Mouse (Mus musculus): Measurements from ENCODE around the gene Cacna1s.

Gene Cacna1s

GRCm38 (mm10) chr1:136051465-136051864 lies 1.1 kb upstream of the Cacna1s start:
- DNase-seq: peak; percentile 13 to 17

- no peak for DNase-seq
Observed at GRCm38 (mm10) chr1:136055771-136056170, 3.2 kb downstream of the Cacna1s start.

GRCm38 (mm10) chr1:136058594-136058993 lies 6.0 kb downstream of the Cacna1s start:
- no peak for DNase-seq

GRCm38 (mm10) chr1:136061041-136061789 lies 8.7 kb downstream of the Cacna1s start:
- peak; percentile 62 to 65 for DNase-seq

- no peak for DNase-seq
Observed at GRCm38 (mm10) chr1:136061790-136062141, 9.2 kb downstream of the Cacna1s start.

- DNase-seq: no peak
Observed at GRCm38 (mm10) chr1:136063991-136064390, 11.4 kb downstream of the Cacna1s start.

- no peak for DNase-seq
Observed at GRCm38 (mm10) chr1:136066621-136067020, 14.1 kb downstream of the Cacna1s start.

- DNase-seq: no peak
Observed at GRCm38 (mm10) chr1:136067579-136067978, 15.0 kb downstream of the Cacna1s start.

GRCm38 (mm10) chr1:136076086-136076485 lies 23.5 kb downstream of the Cacna1s start:
- DNase-seq: peak; percentile 24 to 31

- DNase-seq: no peak
Observed at GRCm38 (mm10) chr1:136077656-136078055, 25.1 kb downstream of the Cacna1s start.

GRCm38 (mm10) chr1:136081161-136081560 lies 28.6 kb downstream of the Cacna1s start:
- no peak for DNase-seq

- no peak for DNase-seq
Observed at GRCm38 (mm10) chr1:136085988-136086685, 33.6 kb downstream of the Cacna1s start.

GRCm38 (mm10) chr1:136089368-136090165 lies 37.0 kb downstream of the Cacna1s start:
- no peak for DNase-seq

GRCm38 (mm10) chr1:136093726-136094125 lies 41.2 kb downstream of the Cacna1s start:
- no peak for DNase-seq

GRCm38 (mm10) chr1:136094807-136095206 lies 42.3 kb downstream of the Cacna1s start:
- DNase-seq: no peak

GRCm38 (mm10) chr1:136102094-136102493 lies 49.5 kb downstream of the Cacna1s start:
- no peak for DNase-seq

- DNase-seq: no peak
Observed at GRCm38 (mm10) chr1:136102551-136102950, 50.0 kb downstream of the Cacna1s start.

- no peak for DNase-seq
Observed at GRCm38 (mm10) chr1:136102981-136103380, 50.4 kb downstream of the Cacna1s start.

GRCm38 (mm10) chr1:136103696-136104095 lies 51.1 kb downstream of the Cacna1s start:
- DNase-seq: no peak

GRCm38 (mm10) chr1:136104741-136105140 lies 52.2 kb downstream of the Cacna1s start:
- no peak for DNase-seq

- no peak for DNase-seq
Observed at GRCm38 (mm10) chr1:136109464-136109863, 56.9 kb downstream of the Cacna1s start.

- peak; percentile 77 to 83 for DNase-seq
Observed at GRCm38 (mm10) chr1:136116183-136116582, 63.6 kb downstream of the Cacna1s start.

GRCm38 (mm10) chr1:136117069-136117468 lies 64.5 kb downstream of the Cacna1s start:
- no peak for DNase-seq

All from thymus, postnatal 36 days (tissue).